Mouse (Mus musculus) stomach, embryonic 16.5 days (tissue): ENCODE measurements around the gene Rbm8a. TPM values are rescaled to one million over a fixed set of nuclear protein-coding genes. Genes with fewer than 3 reads are reported as not detected.
A peak's percentile ranks its signal among the peaks of the same experiment; 100 is the strongest.
"Not testable (repeated sequence)": the region's sequence is repeated elsewhere in the genome, so short reads cannot be mapped to it uniquely, and the experiment has no call there.

ENCODE experiments used
- ATAC-seq: fragments of 200-750 bp; cut with Nextera tagmentation; 2 replicates; pipeline ENCODE4 v1.8.0; 2017; ENCODE audit warnings: moderate number of reproducible peaks, moderate TSS enrichment; ENCODE audit not compliant: insufficient read depth, low FRiP score
- H3K27ac ChIP-seq: fragments of 300-500 bp; sonication (generic); 2 replicates; pipeline ENCODE4 v1.5.1; 2014; ENCODE audit warnings: low read length
- H3K27me3 ChIP-seq: fragments of 300-500 bp; sonication (generic); 2 replicates; pipeline ENCODE4 v1.6.1; 2014; ENCODE audit warnings: low read length, control low read depth, mixed read lengths; ENCODE audit not compliant: control insufficient read depth, insufficient read depth
- H3K36me3 ChIP-seq: fragments of 300-500 bp; sonication (generic); 2 replicates; pipeline ENCODE4 v1.6.1; 2014; ENCODE audit warnings: low read length; ENCODE audit not compliant: control insufficient read depth, insufficient read depth
- H3K4me1 ChIP-seq: fragments of 300-500 bp; sonication (generic); 2 replicates; pipeline ENCODE4 v1.6.1; 2014; ENCODE audit warnings: low read length, control low read depth, mixed read lengths; ENCODE audit not compliant: control insufficient read depth, insufficient read depth
- H3K4me2 ChIP-seq: fragments of 300-500 bp; sonication (generic); 2 replicates; pipeline ENCODE4 v1.6.1; 2014; ENCODE audit warnings: low read depth, low read length, mixed read lengths
- H3K4me3 ChIP-seq: fragments of 300-500 bp; sonication (generic); replicated peaks from 2 replicates; pipeline ENCODE4 v1.5.1; 2014; ENCODE audit warnings: mild to moderate bottlenecking, low read length
- H3K9ac ChIP-seq: fragments of 300-500 bp; sonication (generic); 2 replicates; pipeline ENCODE4 v1.6.1; 2014; ENCODE audit warnings: low read length
- H3K9me3 ChIP-seq: fragments of 300-500 bp; sonication (generic); replicated peaks from 2 replicates; pipeline ENCODE4 v1.6.1; 2016; ENCODE audit warnings: low read length, control low read depth; ENCODE audit not compliant: control insufficient read depth
- WGBS: fragments of 180-500 bp; shearing (Covaris S2); extraction: QIAGEN DNeasy Blood & Tissue Kit; methylation state at CpG from one replicate; pipeline ENCODE4 v1.1.7; 2014; 5-methylcytosine and 5-hydroxymethylcytosine counted together
- polyA plus RNA-seq: library from polyadenylated mRNA; unstranded; fragments of >200 nt; fragmentation: Nextera tagmentation; extraction: Ambion mirVana; gene quantifications from 2 replicates; pipeline ENCODE4 v1.2.1, GENCODE M21; 2015

Gene Rbm8a
- polyA plus RNA-seq, 1 experiment from 2014 or later: 104 TPM

GRCm38 (mm10) chr3:96662731-96663316 lies 33.1 kb downstream of the Rbm8a start:
- ATAC-seq: no peak
- H3K4me2 ChIP-seq: peak overlapping the region; percentile 70; the same call in 1 of the 2 replicates
- WGBS: 44% methylated on average over 8 of the region's 8 CpGs

GRCm38 (mm10) chr3:96663432-96664239 lies 33.9 kb downstream of the Rbm8a start:
- H3K27ac ChIP-seq: peak overlapping the region; percentile 80
- no peaks in the 10 kb centered on the region for H3K36me3 ChIP-seq
- peak overlapping the region; percentile 41 for H3K4me3 ChIP-seq
- H3K27me3 ChIP-seq: no peaks in the 10 kb centered on the region
- H3K9me3 ChIP-seq: no peaks in the 10 kb centered on the region
- H3K9ac ChIP-seq: peak overlapping the region; percentile 58
- peak; percentile 89 for ATAC-seq
- peaks cover 7% of the 10 kb centered on the region for H3K4me1 ChIP-seq
- 5% methylated on average over 17 of the region's 18 CpGs for WGBS
- H3K4me2 ChIP-seq: peak overlapping the region; percentile 70

More at GRCm38 (mm10) chr3:96662731-96663316, 33.1 kb downstream of the Rbm8a start:
- H3K9ac ChIP-seq: no peak overlapping the region
- no peaks in the 10 kb centered on the region for H3K27me3 ChIP-seq
- H3K9me3 ChIP-seq: no peaks in the 10 kb centered on the region
- H3K27ac ChIP-seq: peak overlapping the region; percentile 80
- no peak overlapping the region for H3K4me3 ChIP-seq
- peaks cover 7% of the 10 kb centered on the region for H3K4me1 ChIP-seq
- no peaks in the 10 kb centered on the region for H3K36me3 ChIP-seq

- not testable (repeated sequence) for ATAC-seq, H3K4me2 ChIP-seq, H3K27me3 ChIP-seq, H3K9ac ChIP-seq, H3K4me3 ChIP-seq, H3K9me3 ChIP-seq, H3K27ac ChIP-seq, H3K36me3 ChIP-seq
- 90% methylated on average over 7 of the region's 7 CpGs for WGBS
- peaks cover 12% of the 10 kb centered on the region for H3K4me1 ChIP-seq
These were observed 36.1 kb downstream of the Rbm8a start for GRCm38 (mm10) chr3:96665732-96666363.

GRCm38 (mm10) chr3:96666916-96667315 lies 37.2 kb downstream of the Rbm8a start:
- Histone ChIP-seq H3K9ac (no peak overlapping the region), H3K4me2 (no peak overlapping the region), H3K36me3 (no peaks in the 10 kb centered on the region), H3K4me3 (no peak overlapping the region), H3K27me3 (no peaks in the 10 kb centered on the region), H3K9me3 (no peaks in the 10 kb centered on the region), H3K4me1 (peaks cover 12% of the 10 kb centered on the region), H3K27ac (no peak overlapping the region)
- no peak for ATAC-seq
- 93% methylated on average over 5 of the region's 5 CpGs for WGBS

- Histone ChIP-seq H3K9ac (no peak overlapping the region), H3K4me2 (no peak overlapping the region)
- 35% methylated on average over 1 of the region's 1 CpGs for WGBS
These were observed 37.6 kb downstream of the Rbm8a start for GRCm38 (mm10) chr3:96667316-96667715.

GRCm38 (mm10) chr3:96668424-96669067 lies 38.8 kb downstream of the Rbm8a start:
- H3K27me3 ChIP-seq: no peaks in the 10 kb centered on the region
- H3K9ac ChIP-seq: no peak overlapping the region
- no peak overlapping the region for H3K4me2 ChIP-seq
- no peaks in the 10 kb centered on the region for H3K9me3 ChIP-seq
- no peak for ATAC-seq
- 93% methylated on average over 5 of the region's 5 CpGs for WGBS
- H3K27ac ChIP-seq: no peak overlapping the region
- no peaks in the 10 kb centered on the region for H3K36me3 ChIP-seq
- peaks cover 12% of the 10 kb centered on the region for H3K4me1 ChIP-seq
- no peak overlapping the region for H3K4me3 ChIP-seq

More at GRCm38 (mm10) chr3:96667316-96667715, 37.6 kb downstream of the Rbm8a start:
- ATAC-seq: no peak
- Histone ChIP-seq H3K9me3 (no peaks in the 10 kb centered on the region), H3K4me1 (peaks cover 12% of the 10 kb centered on the region), H3K4me3 (no peak overlapping the region), H3K27ac (no peak overlapping the region), H3K27me3 (no peaks in the 10 kb centered on the region), H3K36me3 (no peaks in the 10 kb centered on the region)

- WGBS: 4% methylated on average over 35 of the region's 35 CpGs
- Histone ChIP-seq H3K9ac (peak within 1 kb of the TSS; percentile 56; the same call in 1 of the 2 replicates), H3K4me3 (peak within 1 kb of the TSS; percentile 48), H3K27ac (no peak within 1 kb of the TSS), H3K9me3 (no peaks in the 10 kb centered on the region), H3K4me1 (peaks cover 8% of the 10 kb centered on the region; the same call in 1 of the 2 replicates), H3K4me2 (peak within 1 kb of the TSS; percentile 82), H3K36me3 (no peaks in the 10 kb centered on the region), H3K27me3 (no peaks in the 10 kb centered on the region)
- ATAC-seq: peak; percentile 93
These were observed 40.2 kb downstream of the Rbm8a start, which contains the start of gene Ankrd35 for GRCm38 (mm10) chr3:96669727-96670468. TSS of gene Ankrd35 (plus strand) at chr3:96670131.

- Histone ChIP-seq H3K9me3 (no peaks in the 10 kb centered on the region), H3K27ac (no peak overlapping the region), H3K27me3 (no peaks in the 10 kb centered on the region), H3K4me3 (no peak overlapping the region), H3K9ac (no peak overlapping the region), H3K4me2 (no peak overlapping the region), H3K4me1 (peaks cover 8% of the 10 kb centered on the region; the same call in 1 of the 2 replicates), H3K36me3 (no peaks in the 10 kb centered on the region)
- 92% methylated on average over 5 of the region's 5 CpGs for WGBS
- no peak for ATAC-seq
These were observed 41.8 kb downstream of the Rbm8a start for GRCm38 (mm10) chr3:96671519-96671918.
